Mouse (Mus musculus): Measurements from ENCODE around the gene Fam83b. TPM values are rescaled to one million over a fixed set of nuclear protein-coding genes. Genes with fewer than 3 reads are reported as not detected.

Fam83b gene
- 0.19 and 0.26 TPM in 2 replicates for polyA plus RNA-seq (2012; rRNA removed; ENCODE audit: low replicate concordance)

DNA sequence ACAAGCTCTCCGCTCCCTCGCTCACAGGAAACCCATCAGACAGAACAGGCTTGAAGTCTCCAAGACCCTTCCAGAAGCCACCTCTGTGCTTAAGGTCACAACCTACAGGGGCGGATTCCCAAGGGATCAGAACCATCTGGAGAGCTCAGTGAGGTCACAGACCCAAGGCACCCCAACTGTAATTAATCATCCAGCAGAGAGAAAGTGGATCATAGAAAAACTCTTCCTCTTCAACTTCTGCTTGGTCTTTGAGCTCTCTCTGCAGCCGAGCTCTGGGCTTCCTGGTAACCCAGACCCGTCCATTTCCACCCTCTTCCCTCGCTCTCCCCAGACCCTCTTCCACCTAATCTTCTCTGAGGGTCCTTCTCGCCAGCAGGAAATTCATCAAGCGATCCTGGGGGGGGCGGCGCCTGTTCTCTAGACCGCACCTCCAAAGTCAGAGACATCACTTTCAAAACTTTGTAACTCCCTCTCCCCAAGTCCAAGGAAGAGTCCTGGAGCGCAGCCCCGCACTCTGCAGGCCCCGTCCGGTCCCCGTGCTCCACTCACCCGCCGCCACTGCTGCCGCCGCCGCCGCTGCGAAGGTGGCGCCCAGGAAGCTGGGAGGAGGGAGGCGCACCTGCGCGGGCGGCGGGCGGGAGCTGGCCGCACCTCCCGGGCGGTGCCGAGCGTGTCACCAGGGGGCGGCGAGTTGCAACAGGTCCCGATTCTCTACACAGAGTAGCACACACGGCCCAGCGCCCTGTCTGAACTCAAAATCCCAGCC lies at the start of gene Fam83b:
Gene Fam83b (minus strand): TSS at position 602 of the 766 bp plus-strand sequence.

Other genes with a start within 250 kb of the Fam83b start
- 0.06 and 0.16 TPM in 2 replicates for gene Hcrtr2, start 243.3 kb downstream of the Fam83b start, polyA plus RNA-seq (2012; rRNA removed; ENCODE audit: low replicate concordance)

All from mammary gland, adult 2 months (tissue).